Mouse (Mus musculus) adrenal gland, adult 18-20 months (tissue): ENCODE measurements at regions not wholly inside any gene's neighbourhood (a gene's known extent, or its start where the extent isn't known, plus 50 kb on each side); places are given as distances from the start of the nearest gene placed in this dataset.

Experiments used
- DNase-seq, 2 experiments: peaks; one replicate each; pipeline ENCODE4 v3.0.0; 2021 to 2022; ENCODE audit warnings: low spot score in 2 of 2

DNA sequence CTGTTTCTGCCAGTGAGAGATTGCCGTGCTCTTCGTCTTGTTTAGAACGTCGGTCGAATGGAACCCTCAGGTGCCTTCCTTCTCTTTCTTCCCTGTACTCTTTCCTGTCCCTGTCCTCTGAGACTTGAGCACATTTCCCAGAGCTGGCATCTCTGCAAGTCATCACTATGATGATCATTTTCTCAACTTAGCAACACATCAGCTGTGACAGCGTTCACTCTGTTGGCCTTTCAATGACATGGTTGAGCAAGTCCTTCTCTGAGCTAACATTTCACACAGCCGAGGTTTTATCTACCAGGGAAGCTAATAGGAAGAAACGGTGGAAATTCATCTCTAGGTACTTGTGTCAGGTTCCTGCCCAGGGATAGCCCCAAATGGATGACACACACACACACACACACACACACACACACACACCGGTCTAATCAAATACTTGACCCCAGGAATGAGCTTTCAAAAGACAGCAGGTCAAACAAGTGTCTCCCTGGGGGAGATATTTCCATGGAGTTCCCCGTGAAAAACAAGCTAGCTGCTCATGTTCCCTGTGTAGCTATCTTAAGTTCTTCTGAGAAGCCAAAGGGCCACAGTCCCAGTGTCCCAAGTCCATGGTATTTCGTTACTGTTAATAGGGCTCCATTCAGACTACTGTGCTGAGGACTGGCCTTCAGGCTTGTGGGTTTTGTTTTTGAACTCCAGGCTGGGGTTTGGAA lies 167.0 kb upstream of the Trib2 start:
- no peak for DNase-seq

- no peak for DNase-seq
These were observed 165.0 kb upstream of the Trib2 start for GRCm38 (mm10) chr12:15981741-15982140.

GRCm38 (mm10) chr12:15979233-15979632 lies 162.5 kb upstream of the Trib2 start:
- DNase-seq: no peak

DNA sequence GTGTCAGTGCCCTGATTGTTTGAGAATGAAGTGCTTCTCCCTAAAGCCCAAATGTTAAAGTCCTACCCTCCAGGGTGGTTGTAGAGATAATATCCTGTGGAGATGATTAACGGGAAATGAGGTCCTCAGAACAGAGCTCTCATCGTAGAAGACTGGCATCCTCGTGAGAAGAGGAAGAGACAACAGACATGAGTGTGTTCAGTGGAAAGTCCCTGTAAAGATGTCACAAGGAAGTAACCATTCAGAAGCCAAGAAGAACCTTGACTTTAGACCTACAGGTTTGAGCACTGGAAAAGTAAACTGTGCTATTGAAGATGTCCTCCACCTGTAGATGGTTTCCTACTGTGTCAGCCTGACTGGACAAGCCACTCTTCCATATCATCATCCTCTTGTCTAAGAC lies 155.1 kb upstream of the Trib2 start:
- no peak for DNase-seq

GRCm38 (mm10) chr12:15970262-15970661 lies 153.5 kb upstream of the Trib2 start:
- no peak for DNase-seq

DNA sequence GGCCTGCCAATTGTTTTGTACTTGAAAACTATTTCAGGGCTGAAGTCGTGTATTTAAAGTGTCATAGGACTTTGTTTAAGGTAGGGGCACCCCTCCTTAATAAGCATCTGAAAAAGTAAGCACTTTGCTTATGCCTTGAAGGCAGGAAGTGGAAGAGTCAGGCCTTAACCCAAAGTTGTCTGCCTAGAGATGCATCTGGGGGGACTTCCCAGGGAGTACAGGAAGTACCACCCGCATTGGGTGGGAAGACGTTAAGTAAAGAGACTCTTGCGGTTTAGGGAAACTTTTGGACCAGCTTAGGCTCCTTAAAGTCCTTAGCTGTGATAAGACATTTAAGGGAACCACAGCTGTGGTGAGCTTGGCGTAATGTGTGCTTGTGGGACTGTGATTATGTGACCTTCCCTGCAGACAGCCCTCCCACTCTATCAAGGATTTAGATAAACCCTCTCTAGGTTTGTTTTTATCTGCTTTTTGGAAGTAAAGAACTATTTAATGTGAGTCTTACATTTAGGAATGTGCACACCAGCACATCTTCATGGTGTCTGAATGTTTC lies 150.9 kb upstream of the Trib2 start:
- DNase-seq: no peak

DNA sequence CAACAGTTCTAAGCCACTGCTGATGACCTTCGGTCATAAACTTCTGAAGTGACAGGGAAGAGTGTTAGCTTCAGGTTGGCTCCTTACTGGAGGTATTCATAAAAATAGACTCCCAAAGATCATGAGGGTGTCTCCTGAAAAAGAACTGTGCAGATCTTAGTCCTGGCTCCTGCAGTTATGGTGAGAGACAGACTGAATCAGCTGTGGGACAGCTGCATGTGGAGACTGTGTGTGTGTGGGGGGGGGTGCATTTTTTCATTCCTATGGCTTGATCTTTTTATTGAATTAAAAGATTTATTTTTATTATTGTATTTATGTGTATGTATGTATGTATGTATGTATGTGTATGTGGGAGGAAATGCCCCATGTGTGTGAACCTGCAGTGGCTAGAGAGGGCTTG lies 149.9 kb upstream of the Trib2 start:
- no peak for DNase-seq

- DNase-seq: no peak
These were observed 149.2 kb upstream of the Trib2 start for GRCm38 (mm10) chr12:15965921-15966320.

- DNase-seq: no peak
These were observed 147.4 kb upstream of the Trib2 start for GRCm38 (mm10) chr12:15964073-15964472.

- DNase-seq: no peak
These were observed 145.1 kb upstream of the Trib2 start for GRCm38 (mm10) chr12:15961834-15962233.

GRCm38 (mm10) chr12:15937443-15938237 lies 120.9 kb upstream of the Trib2 start:
- no peak for DNase-seq

- no peak for DNase-seq
These were observed 115.3 kb upstream of the Trib2 start for GRCm38 (mm10) chr12:15932067-15932466.

GRCm38 (mm10) chr12:15931535-15931934 lies 114.8 kb upstream of the Trib2 start:
- no peak for DNase-seq

GRCm38 (mm10) chr12:15930155-15930554 lies 113.4 kb upstream of the Trib2 start:
- no peak for DNase-seq

DNA sequence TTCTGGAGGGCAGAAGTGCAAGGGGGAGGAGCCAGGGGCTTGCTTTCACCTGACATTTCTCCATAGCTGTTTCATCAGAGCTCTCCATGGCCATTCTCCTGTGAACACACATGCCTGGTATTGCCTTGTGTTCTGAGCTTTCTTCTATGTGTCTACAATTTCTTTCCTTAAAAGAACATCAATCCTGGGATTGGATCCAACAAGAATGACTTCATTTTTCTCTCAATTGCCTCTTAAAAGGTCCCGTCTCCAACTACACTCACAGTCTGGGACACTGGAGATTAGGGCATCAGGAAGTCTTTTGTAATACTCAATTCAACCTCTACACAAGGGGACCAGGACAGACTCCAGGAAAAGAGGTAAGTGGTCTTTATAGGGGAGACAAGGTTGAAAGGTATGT lies 112.8 kb upstream of the Trib2 start:
- DNase-seq: no peak

DNA sequence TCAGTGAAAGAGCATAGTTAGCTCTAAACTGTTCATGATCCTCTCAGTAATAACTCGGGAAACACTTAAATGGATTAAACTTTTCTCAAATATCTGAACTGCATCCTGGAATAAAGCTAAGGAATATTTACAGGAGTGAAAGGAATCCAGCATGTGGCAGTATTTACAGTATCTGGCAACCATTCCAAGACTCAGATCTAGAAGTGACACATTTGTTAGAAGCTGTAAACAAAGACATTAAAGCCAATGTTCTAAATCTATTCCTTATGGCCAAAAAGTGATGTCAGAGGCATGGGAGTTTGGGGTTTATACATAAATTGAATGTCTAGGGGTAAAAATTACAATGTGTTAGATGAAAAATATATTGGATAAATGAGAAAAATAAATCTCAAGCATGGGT lies 101.6 kb upstream of the Trib2 start:
- no peak for DNase-seq

- DNase-seq: no peak
These were observed 96.2 kb upstream of the Trib2 start for GRCm38 (mm10) chr12:15912959-15913358.

- DNase-seq: no peak
These were observed 95.8 kb upstream of the Trib2 start for GRCm38 (mm10) chr12:15912491-15912890.

- DNase-seq: no peak
These were observed 94.7 kb upstream of the Trib2 start for GRCm38 (mm10) chr12:15911254-15911991.

DNA sequence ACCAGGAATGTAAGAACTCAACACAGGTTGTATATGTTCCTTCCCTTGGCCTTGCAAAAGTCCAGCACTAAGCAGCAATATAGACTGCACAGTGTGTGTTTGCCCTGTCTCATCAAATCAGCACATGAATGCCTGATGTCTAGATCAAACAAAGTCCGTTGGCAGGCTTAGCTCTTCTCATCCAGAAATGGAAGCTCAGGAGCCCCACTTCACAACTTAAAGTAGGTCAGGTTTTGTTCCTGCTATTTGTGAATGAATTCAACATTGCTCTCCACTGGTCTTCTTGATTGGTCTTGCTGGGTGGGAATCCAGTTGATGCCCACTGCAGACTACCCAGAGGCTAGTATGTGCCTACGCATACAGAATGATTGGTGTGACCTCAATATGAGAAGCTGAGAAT lies 80.8 kb upstream of the Trib2 start:
- no peak for DNase-seq

GRCm38 (mm10) chr12:15896511-15896910 lies 79.8 kb upstream of the Trib2 start:
- no peak for DNase-seq

DNA sequence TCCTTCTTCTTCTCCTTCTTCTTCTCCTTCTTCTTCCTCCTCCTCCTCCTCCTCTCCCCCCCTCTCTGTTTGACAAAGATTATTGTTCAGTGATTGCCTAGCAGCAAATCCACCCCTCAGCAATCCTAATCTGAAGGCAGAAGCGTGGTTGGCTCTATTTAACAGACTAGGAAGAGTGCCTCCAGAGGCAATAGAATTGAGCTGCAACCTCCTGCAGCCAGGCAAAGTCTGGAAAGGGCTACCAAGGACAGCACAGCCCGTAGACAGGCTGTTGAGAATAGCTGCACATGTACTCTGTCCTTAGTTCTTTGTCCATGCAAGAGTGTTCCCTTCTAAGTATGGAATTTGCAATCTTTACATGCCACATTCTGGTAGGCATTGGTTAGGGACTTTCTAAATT lies 78.5 kb upstream of the Trib2 start:
- no peak for DNase-seq
